Mouse (Mus musculus): ENCODE measurements around the gene Ankrd63.
"Not testable (repeated sequence)": the region's sequence is repeated elsewhere in the genome, so short reads cannot be mapped to it uniquely, and the experiment has no call there.

Gene Ankrd63

GRCm38 (mm10) chr2:118662902-118663803 is 40.6 kb downstream of the Ankrd63 start, which contains the start of gene Pak6:
Gene Pak6, plus strand, starts transcription at chr2:118663303.
- DNase-seq (ENCODE audit: low read depth in 2 of 2, low spot score in 2 of 2): peak; percentile 16 to 37

GRCm38 (mm10) chr2:118661891-118662290 is 41.9 kb downstream of the Ankrd63 start:
- no peak for DNase-seq (ENCODE audit: low read depth in 2 of 2, low spot score in 2 of 2)

DNA sequence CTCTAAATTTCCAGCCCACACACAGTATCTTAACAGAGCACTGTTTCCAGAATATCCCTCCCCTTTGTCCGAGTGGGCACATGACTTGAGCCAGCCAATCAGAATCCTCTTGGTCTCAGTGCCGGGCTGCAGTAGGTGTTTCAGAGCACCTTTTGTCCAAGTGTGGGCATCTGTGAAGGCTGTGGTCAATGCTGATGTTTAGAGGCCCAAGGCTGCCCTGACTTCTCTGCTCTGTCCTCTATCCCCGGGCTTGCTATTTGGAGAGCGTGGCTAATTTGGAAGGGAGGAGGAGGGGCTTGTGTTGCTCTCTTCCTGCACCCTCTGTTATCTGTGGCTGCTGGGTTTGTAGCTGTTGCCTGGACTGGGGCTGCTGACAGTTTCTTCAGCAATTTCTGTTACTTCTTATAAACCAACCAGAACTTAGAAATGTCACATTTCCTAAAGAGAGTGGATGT is 43.7 kb downstream of the Ankrd63 start:
- DNase-seq (ENCODE audit: low read depth in 2 of 2, low spot score in 2 of 2): no peak

- DNase-seq (ENCODE audit: low read depth in 2 of 2, low spot score in 2 of 2): no peak
Measured at GRCm38 (mm10) chr2:118659493-118659892, 44.3 kb downstream of the Ankrd63 start.

GRCm38 (mm10) chr2:118659077-118659476 is 44.7 kb downstream of the Ankrd63 start:
- DNase-seq (ENCODE audit: low read depth in 2 of 2, low spot score in 2 of 2): no peak

- DNase-seq (ENCODE audit: low read depth in 2 of 2, low spot score in 2 of 2): no peak
Measured at GRCm38 (mm10) chr2:118658457-118658856, 45.3 kb downstream of the Ankrd63 start.

DNA sequence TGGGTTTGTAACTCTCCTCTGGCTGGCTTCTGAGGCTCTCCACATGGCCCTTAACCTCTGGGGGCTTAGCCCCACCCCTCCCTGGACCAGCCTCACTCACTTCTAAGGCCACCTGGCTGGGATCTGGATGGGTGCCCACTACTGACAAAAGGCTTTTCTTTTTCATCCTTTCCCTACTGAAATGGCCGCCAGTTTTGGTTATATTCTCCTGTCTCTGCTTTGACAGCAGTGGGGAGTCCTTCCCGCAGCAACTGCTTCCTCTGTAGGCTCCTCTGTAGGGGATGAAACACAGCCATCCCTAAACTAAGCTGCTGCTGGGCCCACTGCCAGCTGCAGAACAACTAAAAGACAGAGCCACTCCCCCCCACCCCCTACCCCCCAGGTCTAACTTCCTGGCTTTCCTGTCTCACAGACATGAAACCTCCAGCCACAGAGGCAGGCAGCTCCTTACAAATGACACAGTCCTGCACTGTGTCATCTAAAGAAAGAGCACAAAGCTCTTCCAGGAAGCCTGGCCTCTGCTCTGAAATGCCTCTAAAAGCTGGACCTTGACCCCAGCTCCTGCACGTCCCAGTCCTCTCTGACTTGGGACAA is 47.0 kb downstream of the Ankrd63 start:
- no peak for DNase-seq (ENCODE audit: low read depth in 2 of 2, low spot score in 2 of 2)

GRCm38 (mm10) chr2:118650697-118651096 is 53.1 kb downstream of the Ankrd63 start:
- not testable (repeated sequence) for DNase-seq (ENCODE audit: low read depth in 2 of 2, low spot score in 2 of 2)

Measured in CD8-positive naive resting alpha-beta T cell, adult 2 months (primary cell).